Mouse (Mus musculus): ENCODE measurements around the gene Cpeb3. TPM values are rescaled to one million over a fixed set of nuclear protein-coding genes. Genes with fewer than 3 reads are reported as not detected.

Gene Cpeb3
- polyA plus RNA-seq, 1 experiment from 2014 or later = 10.1 TPM

DNA sequence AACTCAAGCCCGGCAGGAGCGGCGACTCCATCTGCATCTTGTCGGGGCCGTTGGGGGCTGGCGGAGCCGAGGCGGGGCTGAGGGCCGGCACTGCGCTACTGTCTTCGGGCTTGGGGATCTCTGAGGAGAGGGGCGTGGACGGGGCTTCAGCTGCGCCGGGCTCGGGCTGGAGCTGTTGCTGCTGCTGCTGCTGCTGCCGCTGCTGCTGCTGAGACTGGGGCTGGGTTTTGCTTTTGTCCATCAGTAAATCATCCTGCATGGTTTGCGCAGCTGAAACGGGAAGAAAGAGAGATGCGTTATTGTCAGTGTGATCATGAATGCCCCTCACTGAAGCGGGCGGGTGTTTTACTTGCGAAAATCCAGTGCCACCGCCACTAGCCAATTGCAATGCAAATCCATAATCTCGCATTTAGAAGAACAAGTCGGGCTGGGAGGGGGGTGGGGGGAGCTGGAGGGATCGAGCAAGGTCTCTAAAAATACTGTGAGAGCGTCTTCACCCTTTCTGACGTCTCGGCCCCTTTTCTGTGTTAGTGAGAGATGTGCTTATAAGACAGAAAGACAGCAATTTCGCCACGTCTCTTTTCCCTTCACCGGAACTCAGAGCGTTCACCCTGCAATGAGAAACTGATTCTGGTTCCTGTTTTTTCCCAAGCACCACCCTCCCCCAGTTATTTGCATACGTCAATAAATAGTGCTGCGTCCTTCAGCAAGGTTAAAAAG lies 33.5 kb downstream of the Cpeb3 start:
- WGBS = under 1% methylated on average over 36 of the region's 36 CpGs
- Histone ChIP-seq H3K36me3 (ENCODE audit: control insufficient read depth, insufficient read depth, low read length) (no peaks in the 10 kb centered on the region), H3K27ac (replicated peaks; ENCODE audit: low read depth, low read length) (peak overlapping the region; percentile 94), H3K4me3 (replicated peaks; ENCODE audit: low read depth, low read length) (peak overlapping the region; percentile 69), H3K27me3 (ENCODE audit: control insufficient read depth, insufficient read depth, low read length) (no peaks in the 10 kb centered on the region), H3K9ac (replicated peaks; ENCODE audit: low read length) (peak overlapping the region; percentile 81), H3K4me1 (ENCODE audit: control insufficient read depth, insufficient read depth, low read length) (peaks cover 31% of the 10 kb centered on the region), H3K9me3 (ENCODE audit: control insufficient read depth, low read length) (no peaks in the 10 kb centered on the region), H3K4me2 (ENCODE audit: low read length) (peak overlapping the region; percentile 99)
- ATAC-seq (ENCODE audit: low FRiP score, low TSS enrichment) (peak; percentile 69), DNase-seq (peak; percentile 84)

DNA sequence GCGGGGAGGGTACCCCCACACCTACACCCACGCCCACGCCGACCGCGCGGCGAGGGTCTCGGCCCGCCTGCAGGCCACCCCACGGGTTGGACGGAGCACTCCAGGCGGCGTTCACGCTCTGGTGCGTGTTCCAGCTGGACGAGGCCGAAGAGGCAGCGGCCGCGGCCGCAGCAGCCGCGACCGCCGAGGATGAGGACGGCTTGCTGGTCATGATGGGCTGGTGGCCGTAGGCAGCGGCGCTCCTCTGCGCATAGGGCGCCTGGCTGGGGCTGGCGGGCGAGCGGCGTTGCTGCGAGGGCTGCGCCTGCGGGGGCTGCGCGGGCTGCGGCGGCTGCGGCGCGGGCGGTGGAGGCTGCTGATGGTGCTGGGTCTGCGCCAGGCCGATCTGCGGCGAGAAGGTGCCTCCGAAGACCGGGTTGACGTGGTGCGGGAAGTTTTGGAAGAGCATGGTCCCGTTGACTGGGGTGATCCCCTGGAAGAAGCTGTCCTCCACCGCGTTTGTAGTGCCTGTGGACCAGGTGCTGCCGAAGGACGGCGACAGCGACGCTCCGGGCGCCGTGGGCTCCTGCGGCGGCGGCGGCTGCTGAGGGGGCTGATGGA lies 34.2 kb downstream of the Cpeb3 start:
- H3K9ac ChIP-seq (replicated peaks; ENCODE audit: low read length) = peak overlapping the region; percentile 81
- H3K27me3 ChIP-seq (ENCODE audit: control insufficient read depth, insufficient read depth, low read length) = no peaks in the 10 kb centered on the region
- peaks cover 31% of the 10 kb centered on the region for H3K4me1 ChIP-seq (ENCODE audit: control insufficient read depth, insufficient read depth, low read length)
- H3K4me3 ChIP-seq (replicated peaks; ENCODE audit: low read depth, low read length) = peak overlapping the region; percentile 69
- DNase-seq = peak; percentile 74
- H3K4me2 ChIP-seq (ENCODE audit: low read length) = peak overlapping the region; percentile 99
- H3K9me3 ChIP-seq (ENCODE audit: control insufficient read depth, low read length) = no peaks in the 10 kb centered on the region
- peak overlapping the region; percentile 94 for H3K27ac ChIP-seq (replicated peaks; ENCODE audit: low read depth, low read length)
- ATAC-seq (ENCODE audit: low FRiP score, low TSS enrichment) = peak; percentile 73
- H3K36me3 ChIP-seq (ENCODE audit: control insufficient read depth, insufficient read depth, low read length) = no peaks in the 10 kb centered on the region
- under 1% methylated on average over 70 of the region's 70 CpGs for WGBS

DNA sequence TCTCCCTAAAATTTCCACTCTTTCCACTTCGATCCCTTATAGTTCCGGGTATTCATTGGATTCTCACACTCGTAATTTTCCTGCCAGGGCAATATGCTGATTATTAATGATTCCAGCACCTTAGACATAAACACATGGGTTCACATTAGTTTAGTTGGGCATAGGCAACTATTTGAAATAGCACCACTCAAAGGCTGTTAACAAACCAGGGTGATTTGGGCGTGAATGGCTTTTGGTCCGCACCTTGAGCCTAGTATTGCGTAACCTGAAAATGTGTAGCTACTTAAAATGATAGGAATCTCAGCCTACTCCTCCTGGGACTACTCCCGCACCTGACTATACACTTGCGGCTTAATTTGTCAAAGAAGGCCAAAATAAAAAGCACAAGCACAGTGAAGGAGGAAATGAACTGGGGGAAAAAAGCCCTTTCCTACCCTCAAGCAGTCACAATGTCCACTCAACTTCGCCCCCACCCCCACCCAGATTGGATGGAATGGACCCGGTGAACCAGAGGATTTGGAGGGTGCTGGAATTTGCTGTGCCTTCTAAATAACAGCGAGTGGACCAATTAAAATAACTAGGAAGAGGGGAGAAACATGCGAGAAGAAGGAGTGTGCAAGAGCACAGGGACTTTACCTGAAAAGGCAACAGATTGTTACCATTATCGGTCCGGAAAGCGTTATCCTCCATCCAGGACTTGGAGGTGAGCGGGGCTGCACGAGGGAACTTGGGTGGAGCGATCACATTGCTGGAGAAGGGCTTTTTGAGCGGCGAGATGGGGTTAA lies 34.9 kb downstream of the Cpeb3 start:
- H3K27me3 ChIP-seq (ENCODE audit: control insufficient read depth, insufficient read depth, low read length) = no peaks in the 10 kb centered on the region
- H3K4me2 ChIP-seq (ENCODE audit: low read length) = peak overlapping the region; percentile 99
- ATAC-seq (ENCODE audit: low FRiP score, low TSS enrichment) (no peak), DNase-seq (peak; percentile 23)
- H3K9me3 ChIP-seq (ENCODE audit: control insufficient read depth, low read length) = no peaks in the 10 kb centered on the region
- no peaks in the 10 kb centered on the region for H3K36me3 ChIP-seq (ENCODE audit: control insufficient read depth, insufficient read depth, low read length)
- 26% methylated on average over 20 of the region's 20 CpGs for WGBS
- peak overlapping the region; percentile 69 for H3K4me3 ChIP-seq (replicated peaks; ENCODE audit: low read depth, low read length)
- peaks cover 31% of the 10 kb centered on the region for H3K4me1 ChIP-seq (ENCODE audit: control insufficient read depth, insufficient read depth, low read length)
- H3K27ac ChIP-seq (replicated peaks; ENCODE audit: low read depth, low read length) = peak overlapping the region; percentile 94
- H3K9ac ChIP-seq (replicated peaks; ENCODE audit: low read length) = peak overlapping the region; percentile 81

DNA sequence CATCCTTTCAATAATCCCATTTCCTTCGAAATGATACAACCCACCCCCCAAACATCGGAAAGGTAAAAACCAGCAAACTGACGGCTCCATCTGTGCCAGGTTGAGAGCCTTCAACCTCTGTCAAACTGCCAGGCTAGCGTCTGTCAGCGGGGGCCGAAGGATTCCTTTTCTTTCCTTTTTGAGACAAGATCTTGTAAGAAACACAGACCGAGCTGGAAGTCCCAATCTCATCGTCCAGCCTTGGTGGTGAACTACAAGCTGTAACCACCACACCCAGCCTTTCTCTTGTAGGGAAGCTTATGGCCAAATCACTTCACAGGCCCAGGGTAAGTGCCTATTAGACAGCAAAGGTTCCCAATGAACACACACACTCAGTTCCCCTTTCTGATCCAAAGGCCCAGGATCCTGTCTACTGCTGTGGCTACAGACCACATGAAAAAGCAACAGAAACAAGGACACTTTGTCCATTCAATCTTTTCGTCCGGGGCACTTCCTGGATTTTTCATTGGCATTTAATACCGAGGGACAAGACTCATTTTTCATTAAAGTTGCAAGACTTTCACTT lies 35.8 kb downstream of the Cpeb3 start:
- DNase-seq = peak; percentile 4
- H3K4me2 ChIP-seq (ENCODE audit: low read length) = peak overlapping the region; percentile 99
- WGBS = 77% methylated on average over 11 of the region's 11 CpGs
- H3K4me3 ChIP-seq (replicated peaks; ENCODE audit: low read depth, low read length) = peak overlapping the region; percentile 69
- ATAC-seq (ENCODE audit: low FRiP score, low TSS enrichment) = no peak
- H3K27ac ChIP-seq (replicated peaks; ENCODE audit: low read depth, low read length) = no peak overlapping the region
- no peaks in the 10 kb centered on the region for H3K27me3 ChIP-seq (ENCODE audit: control insufficient read depth, insufficient read depth, low read length)
- no peaks in the 10 kb centered on the region for H3K9me3 ChIP-seq (ENCODE audit: control insufficient read depth, low read length)
- peaks cover 31% of the 10 kb centered on the region for H3K4me1 ChIP-seq (ENCODE audit: control insufficient read depth, insufficient read depth, low read length)
- no peaks in the 10 kb centered on the region for H3K36me3 ChIP-seq (ENCODE audit: control insufficient read depth, insufficient read depth, low read length)
- peak overlapping the region; percentile 81; the same call in 1 of the 2 replicates for H3K9ac ChIP-seq (replicated peaks; ENCODE audit: low read length)

DNA sequence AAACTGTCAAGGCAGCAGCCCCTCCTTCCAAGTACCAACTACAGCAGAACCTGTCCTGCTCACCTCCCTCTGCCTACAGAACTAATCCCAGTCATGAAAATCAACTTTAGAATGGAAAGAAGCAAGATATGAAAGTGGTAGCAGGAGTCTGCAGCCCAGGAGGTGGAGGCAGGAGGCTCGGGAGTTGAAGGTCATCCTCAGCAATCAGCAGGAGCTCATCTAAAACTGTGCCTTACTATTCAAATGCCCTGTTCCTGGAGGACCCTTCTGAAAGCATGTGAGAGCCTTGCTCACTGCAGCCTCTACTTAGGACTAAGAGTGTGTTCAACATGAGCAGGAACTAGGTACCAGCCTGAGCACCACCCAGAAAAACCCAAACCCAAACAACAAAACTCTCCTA lies 36.3 kb downstream of the Cpeb3 start:
- DNase-seq = peak; percentile 1
- peaks cover 30% of the 10 kb centered on the region for H3K4me1 ChIP-seq (ENCODE audit: control insufficient read depth, insufficient read depth, low read length)
- H3K9me3 ChIP-seq (ENCODE audit: control insufficient read depth, low read length) = no peaks in the 10 kb centered on the region
- no peak overlapping the region for H3K27ac ChIP-seq (replicated peaks; ENCODE audit: low read depth, low read length)
- no peak for ATAC-seq (ENCODE audit: low FRiP score, low TSS enrichment)
- H3K4me2 ChIP-seq (ENCODE audit: low read length) = peak overlapping the region; percentile 99
- H3K9ac ChIP-seq (replicated peaks; ENCODE audit: low read length) = peak overlapping the region; percentile 34; the same call in 1 of the 2 replicates
- no peaks in the 10 kb centered on the region for H3K36me3 ChIP-seq (ENCODE audit: control insufficient read depth, insufficient read depth, low read length)
- no peaks in the 10 kb centered on the region for H3K27me3 ChIP-seq (ENCODE audit: control insufficient read depth, insufficient read depth, low read length)
- H3K4me3 ChIP-seq (replicated peaks; ENCODE audit: low read depth, low read length) = peak overlapping the region; percentile 69
- WGBS = 36% methylated on average over 1 of the region's 1 CpGs

DNA sequence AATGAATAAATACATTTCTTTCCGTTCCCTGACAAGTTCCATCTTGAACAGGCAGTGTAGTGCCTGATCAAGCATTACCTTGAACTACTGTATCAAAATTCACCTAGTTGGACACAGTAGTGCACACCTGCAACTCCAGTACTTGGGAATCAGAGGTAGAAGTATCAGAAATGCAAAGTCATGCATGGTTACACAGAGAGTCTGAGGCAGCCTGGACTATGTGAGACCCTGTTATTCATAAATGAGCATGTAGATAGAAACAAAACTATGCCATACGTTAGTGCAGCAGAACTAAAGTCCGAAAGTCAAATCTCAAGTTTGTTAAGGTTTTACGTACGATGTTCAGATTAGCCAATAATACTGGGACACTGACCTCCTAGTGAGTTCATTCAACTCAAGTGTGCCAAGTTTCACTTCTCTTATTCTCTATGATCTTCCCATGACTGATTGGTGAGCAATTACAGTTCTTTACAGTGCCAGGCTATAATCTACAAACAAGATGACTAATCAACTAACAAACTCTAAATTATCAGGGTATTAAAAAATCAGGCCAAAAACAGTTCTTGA lies 51.5 kb downstream of the Cpeb3 start:
- no peak overlapping the region for H3K4me2 ChIP-seq (ENCODE audit: low read length)
- 88% methylated on average over 5 of the region's 5 CpGs for WGBS
- no peak overlapping the region for H3K9ac ChIP-seq (replicated peaks; ENCODE audit: low read length)
- no peaks in the 10 kb centered on the region for H3K27me3 ChIP-seq (ENCODE audit: control insufficient read depth, insufficient read depth, low read length)
- H3K9me3 ChIP-seq (ENCODE audit: control insufficient read depth, low read length) = no peaks in the 10 kb centered on the region
- no peak for ATAC-seq (ENCODE audit: low FRiP score, low TSS enrichment)
- DNase-seq = no peak
- H3K36me3 ChIP-seq (ENCODE audit: control insufficient read depth, insufficient read depth, low read length) = no peaks in the 10 kb centered on the region
- no peak overlapping the region for H3K4me3 ChIP-seq (replicated peaks; ENCODE audit: low read depth, low read length)
- no peaks in the 10 kb centered on the region for H3K4me1 ChIP-seq (ENCODE audit: control insufficient read depth, insufficient read depth, low read length)
- no peak overlapping the region for H3K27ac ChIP-seq (replicated peaks; ENCODE audit: low read depth, low read length)

DNA sequence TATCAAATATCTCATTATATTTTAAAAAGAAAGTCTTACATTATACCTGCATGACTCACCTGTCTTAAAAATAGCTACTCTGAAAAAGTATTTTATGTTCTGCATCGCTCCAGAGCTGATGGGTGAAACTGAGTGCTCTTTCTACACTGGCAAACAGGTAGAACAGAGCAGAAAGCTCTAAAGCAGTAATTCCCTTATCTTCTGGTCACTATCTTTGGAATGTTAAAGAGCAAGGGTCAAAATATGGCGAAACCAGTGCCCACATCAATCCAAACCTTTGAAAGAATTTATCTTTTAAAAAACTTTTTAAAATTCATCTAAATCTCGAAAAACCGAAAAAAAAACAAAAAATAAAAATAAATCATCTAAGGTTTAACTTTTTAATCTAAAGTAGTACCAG lies 52.4 kb downstream of the Cpeb3 start:
- no peak for DNase-seq
- H3K4me1 ChIP-seq (ENCODE audit: control insufficient read depth, insufficient read depth, low read length) = no peaks in the 10 kb centered on the region
- no peak overlapping the region for H3K4me3 ChIP-seq (replicated peaks; ENCODE audit: low read depth, low read length)
- H3K27me3 ChIP-seq (ENCODE audit: control insufficient read depth, insufficient read depth, low read length) = no peaks in the 10 kb centered on the region
- no peak overlapping the region for H3K4me2 ChIP-seq (ENCODE audit: low read length)
- H3K36me3 ChIP-seq (ENCODE audit: control insufficient read depth, insufficient read depth, low read length) = no peaks in the 10 kb centered on the region
- no peak for ATAC-seq (ENCODE audit: low FRiP score, low TSS enrichment)
- H3K9me3 ChIP-seq (ENCODE audit: control insufficient read depth, low read length) = no peaks in the 10 kb centered on the region
- WGBS = 92% methylated on average over 4 of the region's 4 CpGs
- H3K27ac ChIP-seq (replicated peaks; ENCODE audit: low read depth, low read length) = no peak overlapping the region
- no peak overlapping the region for H3K9ac ChIP-seq (replicated peaks; ENCODE audit: low read length)

DNA sequence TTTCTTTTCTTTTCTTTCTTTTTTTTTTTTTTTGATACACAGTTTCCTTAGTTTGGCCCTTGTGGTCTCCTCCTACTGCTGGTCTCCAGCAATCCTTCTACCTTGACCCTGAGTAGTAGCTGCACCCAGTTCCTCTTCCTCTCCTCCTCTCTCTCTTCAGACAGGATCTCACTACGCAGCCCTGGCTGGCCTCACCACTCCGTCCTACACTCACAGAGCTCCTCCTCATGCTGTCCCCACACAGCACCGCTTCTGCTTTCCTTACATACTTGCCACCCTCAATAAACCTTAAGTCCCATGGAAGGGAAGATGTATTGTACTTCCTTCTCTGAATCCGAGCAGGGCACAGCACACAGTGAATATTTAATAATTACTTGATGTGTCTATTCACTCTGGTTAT lies 61.3 kb downstream of the Cpeb3 start:
- 77% methylated on average over 4 of the region's 4 CpGs for WGBS
- no peaks in the 10 kb centered on the region for H3K4me1 ChIP-seq (ENCODE audit: control insufficient read depth, insufficient read depth, low read length)
- no peak overlapping the region for H3K4me2 ChIP-seq (ENCODE audit: low read length)
- DNase-seq (no peak), ATAC-seq (ENCODE audit: low FRiP score, low TSS enrichment) (no peak)
- no peaks in the 10 kb centered on the region for H3K36me3 ChIP-seq (ENCODE audit: control insufficient read depth, insufficient read depth, low read length)
- H3K27me3 ChIP-seq (ENCODE audit: control insufficient read depth, insufficient read depth, low read length) = no peaks in the 10 kb centered on the region
- no peak overlapping the region for H3K4me3 ChIP-seq (replicated peaks; ENCODE audit: low read depth, low read length)
- H3K9me3 ChIP-seq (ENCODE audit: control insufficient read depth, low read length) = no peaks in the 10 kb centered on the region
- H3K27ac ChIP-seq (replicated peaks; ENCODE audit: low read depth, low read length) = no peak overlapping the region
- no peak overlapping the region for H3K9ac ChIP-seq (replicated peaks; ENCODE audit: low read length)

Data from midbrain, embryonic 14.5 days (tissue).